Mouse (Mus musculus): ENCODE data around the gene Sgcb.
"Not testable (repeated sequence)": the region's sequence is repeated elsewhere in the genome, so short reads cannot be mapped to it uniquely, and the experiment has no call there.

The Sgcb gene

DNA sequence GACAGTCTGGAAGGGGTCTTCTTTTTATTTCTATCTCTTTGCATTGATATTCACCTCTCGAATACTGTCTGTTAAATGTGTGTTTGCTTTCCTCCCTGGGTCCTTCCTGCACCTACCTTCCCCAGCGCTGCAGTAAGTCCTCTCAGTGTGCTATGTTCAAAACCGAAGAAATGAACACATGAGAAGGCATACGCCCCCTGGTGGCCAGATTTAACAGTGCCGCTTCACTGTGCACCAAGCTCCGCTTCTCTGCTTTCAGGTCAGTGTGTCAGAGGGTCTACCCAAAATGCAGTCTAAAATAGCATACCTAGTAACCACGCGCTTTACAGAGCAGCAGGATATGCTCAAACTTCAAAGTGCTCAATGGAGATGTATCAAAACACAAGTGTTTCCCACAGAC lies 14.4 kb downstream of the Sgcb start:
- peak in 1 of 2 experiments; percentile 85 for DNase-seq (ENCODE audit: low spot score in 2 of 2)

DNA sequence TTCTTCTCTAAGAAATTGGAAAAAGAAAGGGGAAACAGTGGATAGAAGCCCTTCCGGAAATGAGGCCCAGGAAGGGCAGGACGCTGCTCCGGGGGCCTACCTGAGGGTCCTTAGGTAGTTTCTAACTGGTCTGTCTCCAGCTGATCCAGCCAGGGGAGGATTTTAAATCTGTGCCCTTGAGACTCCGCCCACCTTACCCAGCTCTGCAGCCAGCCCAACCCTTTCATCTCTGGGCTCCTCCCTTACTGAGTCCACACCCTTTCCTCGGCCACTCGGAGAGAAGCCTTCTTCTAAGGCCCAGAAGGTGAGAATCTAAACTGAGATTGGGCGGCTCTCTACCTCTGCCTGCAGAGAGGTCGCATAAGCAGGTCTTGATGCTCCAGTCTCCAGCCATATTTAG lies 15.3 kb downstream of the Sgcb start, which contains the start of gene Lrrc66:
Gene Lrrc66 (minus strand): TSS at position 236 of the 400 bp plus-strand sequence.
- no peak for DNase-seq (ENCODE audit: low spot score in 2 of 2)

DNA sequence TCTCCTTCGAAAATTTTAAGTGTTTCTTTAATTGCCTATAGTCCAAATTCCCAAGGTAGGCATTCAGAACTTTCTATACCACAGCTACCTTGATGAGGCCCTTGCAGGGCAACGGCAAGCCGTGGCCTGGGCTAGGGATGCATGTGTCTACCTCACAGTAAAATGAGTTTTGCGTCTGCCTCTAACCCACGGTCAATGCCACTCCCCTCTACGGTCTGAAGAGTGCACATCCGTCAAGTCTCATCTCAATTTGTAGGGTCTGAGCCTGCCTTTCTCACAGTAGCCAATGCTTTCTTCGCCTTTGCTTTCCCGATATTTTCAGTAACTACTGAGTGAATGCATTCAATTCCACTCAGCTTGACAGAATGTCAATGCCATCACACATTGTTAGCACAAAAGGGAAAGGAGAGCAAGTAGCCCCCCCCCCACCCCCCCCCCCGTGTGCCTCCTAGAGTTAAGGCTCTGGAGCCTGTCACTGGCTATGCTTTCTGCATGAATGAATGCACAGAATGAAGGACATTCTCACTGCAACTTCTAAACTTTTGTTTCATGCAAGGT lies 16.5 kb downstream of the Sgcb start:
- DNase-seq (ENCODE audit: low spot score in 2 of 2), result no peak

DNA sequence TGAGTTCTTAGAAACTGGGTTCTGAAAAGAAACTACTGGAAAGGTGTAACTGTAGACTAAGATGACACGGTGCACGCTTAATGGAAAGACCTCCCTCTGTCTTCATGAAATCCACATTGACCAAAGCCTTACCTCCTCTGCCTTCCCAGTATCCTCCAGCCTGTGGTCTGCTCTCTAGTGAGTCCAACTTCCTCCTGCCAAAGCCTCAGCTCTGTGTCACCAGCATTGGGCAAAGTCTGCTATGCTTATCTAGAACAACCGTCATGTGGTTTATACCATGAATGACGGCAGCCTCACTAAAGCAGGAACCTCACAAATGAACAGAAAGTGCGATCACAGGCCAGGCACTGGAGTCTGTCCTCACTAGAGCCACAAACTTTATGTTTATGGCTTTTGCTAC lies 17.4 kb downstream of the Sgcb start:
- no peak for DNase-seq (ENCODE audit: low spot score in 2 of 2)

DNA sequence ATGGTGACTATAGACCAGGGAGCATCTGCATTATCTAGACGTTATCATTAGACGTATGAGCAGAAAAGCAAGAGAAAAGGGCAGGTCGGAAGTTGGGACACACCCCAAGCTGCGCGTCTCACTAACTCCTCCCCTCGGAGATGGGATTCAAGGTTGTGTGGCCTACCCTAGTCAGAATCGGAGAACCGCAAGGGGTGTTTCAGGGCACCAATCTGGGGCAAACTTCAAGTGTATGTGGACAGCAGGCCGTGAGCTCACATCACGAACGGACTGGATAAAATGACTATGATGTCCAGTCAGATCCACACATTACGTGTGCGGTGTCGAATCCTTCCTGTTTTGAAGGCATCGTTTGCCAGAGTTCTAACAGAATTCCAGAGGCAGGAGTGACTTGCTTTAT lies 19.6 kb downstream of the Sgcb start:
- DNase-seq (ENCODE audit: low spot score in 2 of 2), result no peak

DNA sequence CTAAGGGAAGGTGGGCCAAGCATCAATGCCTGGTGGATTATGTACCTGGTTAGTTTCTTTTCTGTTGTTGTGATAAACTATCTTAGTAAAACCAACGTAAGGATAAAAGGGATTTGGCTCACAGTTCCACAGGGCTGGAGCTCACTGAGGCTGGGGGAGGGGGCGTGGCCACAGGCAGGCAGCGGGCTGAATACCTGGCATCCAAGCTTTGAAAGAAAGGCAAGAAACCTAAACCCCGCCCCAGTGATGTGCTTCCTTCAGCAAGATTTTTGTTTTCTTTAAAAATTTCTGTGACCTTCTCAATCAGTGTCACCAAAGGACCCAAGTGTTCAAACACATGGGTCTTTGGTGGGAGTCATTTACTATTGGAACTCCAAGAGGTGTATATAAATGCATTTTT lies 20.0 kb downstream of the Sgcb start:
- no peak for DNase-seq (ENCODE audit: low spot score in 2 of 2)

DNA sequence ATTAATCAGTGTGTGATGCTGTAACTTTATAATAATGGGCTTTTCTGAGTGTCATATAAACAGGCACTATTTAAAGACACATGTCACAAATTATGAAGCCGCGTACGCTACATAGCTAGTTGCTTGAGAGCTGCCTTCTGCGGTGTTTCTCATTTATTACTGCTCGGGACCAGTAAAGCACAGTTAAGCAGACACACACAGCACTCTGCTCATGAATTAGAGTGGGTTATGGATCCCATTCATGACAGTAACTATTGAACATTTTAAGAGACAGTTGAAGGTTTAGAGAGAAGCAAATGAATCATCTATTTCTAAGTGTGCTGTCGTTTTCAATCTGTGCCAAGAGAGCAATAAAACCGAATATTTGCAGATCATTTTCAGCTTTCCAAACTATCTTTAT lies 20.7 kb downstream of the Sgcb start:
- DNase-seq (ENCODE audit: low spot score in 2 of 2), result no peak

DNA sequence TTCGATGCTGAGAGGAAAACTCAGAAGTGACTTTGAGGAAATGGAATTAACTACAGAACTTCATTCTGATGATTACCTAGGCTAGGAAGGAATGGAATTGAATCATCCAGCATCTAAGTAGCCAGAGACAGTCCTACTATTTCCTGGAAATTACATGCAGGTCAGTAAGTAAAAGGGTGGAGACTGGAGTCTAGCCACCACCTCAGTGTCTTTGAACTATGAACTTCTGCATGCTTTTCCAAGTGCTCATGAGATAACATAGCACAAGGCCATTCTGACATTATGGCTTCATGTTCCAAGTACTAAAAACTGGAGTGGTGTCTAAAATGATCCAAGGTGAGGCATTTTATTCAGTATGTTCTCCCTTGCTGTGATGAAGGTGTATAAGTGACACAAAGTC lies 22.1 kb downstream of the Sgcb start:
- DNase-seq (ENCODE audit: low spot score in 2 of 2), result no peak

DNA sequence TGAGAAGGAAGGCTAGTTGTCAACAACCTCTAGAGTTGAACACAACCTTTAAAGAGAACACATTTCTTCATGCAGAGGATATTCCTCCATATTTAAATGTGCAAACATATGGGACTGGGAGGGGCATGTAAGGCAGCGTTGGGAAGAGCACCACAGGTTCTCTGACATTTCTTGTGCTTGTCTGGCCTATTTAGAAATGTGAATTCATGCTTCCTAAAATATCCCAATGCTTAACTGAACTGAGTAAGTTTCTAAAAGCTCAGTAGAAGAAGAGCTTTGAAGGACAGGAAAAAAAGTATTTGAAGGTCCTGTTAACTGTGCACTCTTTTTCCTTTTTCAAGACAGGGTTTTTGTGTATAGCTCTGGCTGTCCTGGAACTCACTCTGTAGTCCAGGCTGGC lies 28.6 kb downstream of the Sgcb start:
- no peak for DNase-seq (ENCODE audit: low spot score in 2 of 2)

DNA sequence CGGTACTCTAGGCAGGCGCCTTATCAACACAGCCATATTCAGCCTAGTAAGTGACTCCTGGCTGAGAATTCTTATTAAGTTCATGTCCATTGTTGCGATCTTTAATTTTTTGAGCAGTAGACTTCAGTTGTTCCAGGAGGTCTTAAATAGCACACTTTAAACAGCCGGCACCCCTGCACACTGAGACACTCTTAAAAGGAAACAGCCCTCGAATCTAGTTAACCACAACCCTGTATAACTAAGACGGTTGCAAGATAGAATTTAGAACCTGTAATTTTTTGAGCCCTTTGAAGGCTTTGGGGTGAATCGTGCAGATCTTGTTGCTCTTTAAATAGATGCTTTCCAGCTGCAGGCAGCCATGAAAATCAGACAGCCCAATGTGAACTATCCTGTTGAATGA lies 32.4 kb downstream of the Sgcb start:
- DNase-seq (ENCODE audit: low spot score in 2 of 2), result no peak

DNA sequence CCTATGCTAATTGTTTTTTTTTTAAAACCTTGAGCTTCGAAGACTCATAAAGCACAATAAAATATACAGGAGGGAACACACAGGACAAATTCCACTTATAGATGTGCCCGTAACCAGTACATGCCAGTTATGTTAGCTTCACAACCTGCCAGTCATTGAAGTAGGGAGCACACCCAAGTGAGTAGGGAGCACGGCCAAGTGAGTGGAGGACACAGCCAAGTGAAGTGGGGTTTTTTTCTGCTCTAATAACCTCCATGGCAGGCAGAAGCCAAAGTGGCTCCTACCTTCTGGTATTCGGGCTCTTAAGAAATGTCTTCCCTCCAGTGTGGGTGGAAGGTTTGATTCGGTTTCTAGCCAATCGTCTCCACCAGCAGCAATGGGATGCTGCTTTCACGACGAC lies 34.3 kb downstream of the Sgcb start:
- no peak for DNase-seq (ENCODE audit: low spot score in 2 of 2)

DNA sequence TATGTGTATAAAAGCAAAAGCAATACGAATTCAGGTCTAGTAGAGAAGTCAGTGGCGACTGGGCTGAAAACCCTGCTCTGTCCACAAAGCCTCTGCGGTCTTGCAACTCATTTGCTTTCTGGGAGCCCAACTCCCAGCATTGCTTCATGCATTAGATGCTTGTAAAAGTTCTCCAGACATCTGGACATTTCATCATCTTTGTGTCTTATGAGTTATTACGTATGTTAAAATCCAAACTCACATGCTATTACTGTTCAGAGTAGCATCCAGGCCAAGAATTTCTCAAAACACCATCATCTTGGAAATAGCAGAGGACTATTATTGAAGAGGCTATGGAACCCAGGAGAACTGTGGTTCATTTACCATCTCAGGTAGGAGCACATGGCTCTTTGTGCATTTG lies 36.5 kb downstream of the Sgcb start:
- no peak for DNase-seq (ENCODE audit: low spot score in 2 of 2)

DNA sequence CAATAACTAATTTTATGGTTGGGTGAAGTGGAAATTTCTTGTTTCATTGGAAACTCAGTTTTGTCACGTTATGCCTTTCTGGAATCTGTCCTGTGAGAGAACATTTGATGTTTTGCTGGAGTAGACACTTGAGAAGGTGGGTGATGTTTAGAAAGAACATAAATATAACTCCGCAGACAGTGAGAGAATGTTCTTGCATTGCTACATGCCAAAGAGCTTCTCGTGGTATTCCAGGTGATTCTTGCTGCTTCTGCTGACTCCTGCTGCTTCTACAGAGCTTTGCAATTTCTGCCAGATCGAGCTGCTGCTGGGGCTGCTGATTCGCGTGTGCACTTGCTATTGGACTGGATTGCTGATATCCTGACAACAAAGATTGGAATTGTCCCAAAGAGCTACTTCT lies 42.6 kb downstream of the Sgcb start:
- DNase-seq (ENCODE audit: low spot score in 2 of 2), result peak in 1 of 2 experiments; percentile 28

DNA sequence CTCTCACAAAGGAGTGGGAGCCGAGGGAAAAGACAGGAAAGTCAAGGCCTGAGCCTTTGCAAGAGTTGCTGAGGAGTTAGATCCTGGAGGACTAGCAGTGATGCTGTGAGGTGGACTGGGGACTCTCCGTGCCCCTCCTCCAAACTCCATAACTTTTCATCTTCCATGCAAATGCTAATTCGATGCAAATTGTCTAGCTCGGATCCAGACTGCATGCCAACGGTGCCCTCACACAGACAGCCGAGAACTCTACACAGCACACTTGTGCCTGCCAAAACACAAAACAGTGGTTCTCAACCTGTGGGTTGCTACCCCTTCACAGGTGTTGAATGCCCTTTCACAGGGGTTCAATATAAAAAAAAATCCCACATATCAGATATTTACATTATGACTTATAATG lies 43.0 kb downstream of the Sgcb start:
- no peak for DNase-seq (ENCODE audit: low spot score in 2 of 2)

DNA sequence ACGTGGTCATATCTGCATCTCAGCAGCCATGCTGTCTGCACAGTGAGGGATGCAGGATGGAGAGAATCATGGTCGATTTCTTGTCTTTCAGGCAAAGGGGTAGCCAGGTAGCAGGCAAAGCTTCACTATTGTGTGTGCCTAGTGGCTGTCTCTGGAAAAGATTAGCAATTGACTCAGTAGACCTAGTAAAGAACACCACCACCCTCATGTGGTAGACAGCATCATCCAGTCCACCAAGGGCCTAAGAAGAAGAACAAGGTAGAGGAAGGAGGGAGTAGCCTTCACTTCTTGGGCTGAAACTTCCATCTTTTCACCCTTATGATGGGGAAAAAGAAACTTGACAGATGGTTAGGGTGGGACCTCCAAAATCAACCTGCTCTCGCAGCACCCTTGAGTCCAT lies 44.7 kb downstream of the Sgcb start:
- no peak for DNase-seq (ENCODE audit: low spot score in 2 of 2)

DNA sequence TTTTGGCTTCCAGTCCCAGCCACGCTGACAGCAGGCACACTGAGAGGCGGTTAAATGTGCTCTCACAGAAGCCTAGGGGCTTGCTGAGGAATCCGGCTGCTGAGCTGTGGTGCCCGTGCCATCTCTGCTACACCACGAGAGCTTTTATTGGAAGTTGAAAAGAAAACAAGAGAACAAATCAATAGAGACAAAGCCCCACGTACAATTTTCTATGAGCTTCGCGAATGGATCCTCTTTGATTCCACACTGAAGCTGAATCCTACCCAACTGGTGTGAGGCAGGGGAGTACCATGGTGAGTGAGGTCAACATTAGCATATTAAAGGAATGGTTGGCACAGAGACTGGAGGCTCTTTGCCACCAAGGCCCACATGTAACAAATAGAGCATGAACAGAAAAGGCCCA lies 46.2 kb downstream of the Sgcb start:
- no peak for DNase-seq (ENCODE audit: low spot score in 2 of 2)

DNA sequence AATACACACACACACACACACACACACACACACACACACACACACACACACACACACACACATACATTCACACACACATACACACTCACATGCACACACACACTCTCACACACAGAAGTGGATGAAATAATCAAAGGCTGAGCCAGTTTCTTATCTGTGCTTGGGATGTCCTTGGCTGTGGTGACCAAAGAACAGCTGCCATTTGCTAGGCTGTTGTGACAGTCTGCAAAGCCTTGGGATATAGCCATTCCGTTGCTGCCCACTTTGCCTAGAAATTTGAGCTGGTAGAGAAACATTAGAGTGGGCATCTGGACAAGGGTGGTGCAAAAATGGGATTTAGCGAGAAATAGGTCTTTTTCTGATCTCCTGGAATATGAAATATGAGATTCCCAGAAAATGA lies 47.6 kb downstream of the Sgcb start:
- no peak for DNase-seq (ENCODE audit: low spot score in 2 of 2)

DNA sequence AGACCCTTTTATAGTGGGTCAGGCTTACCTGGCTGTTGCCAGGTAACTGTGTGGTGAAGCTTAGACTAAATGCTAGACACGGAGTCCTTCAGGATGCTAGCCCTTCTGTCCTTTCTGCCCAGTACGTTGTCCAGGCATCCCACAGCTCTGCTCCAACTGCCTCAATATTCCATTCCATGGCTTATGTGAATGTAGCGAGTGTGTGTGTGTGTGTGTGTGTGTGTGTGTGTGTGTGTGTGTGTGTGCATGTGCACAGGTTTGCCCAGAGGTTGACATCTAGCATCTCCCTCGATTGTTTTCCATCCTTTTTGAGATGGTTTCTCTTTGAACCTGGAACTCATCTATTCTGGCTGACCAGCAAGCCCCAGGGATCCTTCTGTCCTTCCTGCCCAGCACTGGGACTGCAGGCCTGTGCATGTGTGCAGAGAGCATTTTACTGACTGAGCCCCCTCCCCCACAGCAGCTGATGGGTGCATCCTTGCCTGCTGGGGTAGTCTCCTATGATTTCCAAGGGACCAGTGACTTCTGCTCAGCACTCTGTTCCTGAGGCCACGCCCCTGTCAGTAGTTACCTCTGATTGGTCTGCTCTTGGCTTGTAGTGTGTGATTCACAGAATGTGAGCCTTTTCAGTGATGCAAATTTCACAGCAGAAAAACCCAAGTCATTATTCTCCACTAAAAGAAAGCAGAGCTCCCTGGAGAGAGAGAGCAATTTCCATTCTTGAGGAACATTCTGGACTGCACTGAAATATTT lies 48.5 kb downstream of the Sgcb start:
- DNase-seq (ENCODE audit: low spot score in 2 of 2), result no peak

DNA sequence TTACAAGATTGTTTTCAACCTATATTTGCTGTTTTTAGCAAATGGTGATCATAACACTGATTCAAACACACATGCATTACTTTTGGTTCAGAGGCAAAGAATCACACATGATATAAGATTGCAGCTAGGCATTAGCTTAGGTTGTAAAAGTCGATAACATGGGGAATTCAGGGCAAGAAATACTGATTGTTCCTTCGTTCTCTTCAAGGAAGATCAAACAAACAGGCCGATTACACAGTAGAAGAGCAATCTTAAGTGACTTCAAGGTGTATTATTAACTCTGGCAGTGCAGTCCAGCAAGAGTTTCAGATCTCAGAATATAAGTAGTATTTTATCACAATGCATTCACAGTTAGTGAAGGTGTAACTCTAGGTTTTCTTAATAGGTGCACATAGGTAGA lies 60.5 kb downstream of the Sgcb start:
- DNase-seq (ENCODE audit: low spot score in 2 of 2), result no peak

DNA sequence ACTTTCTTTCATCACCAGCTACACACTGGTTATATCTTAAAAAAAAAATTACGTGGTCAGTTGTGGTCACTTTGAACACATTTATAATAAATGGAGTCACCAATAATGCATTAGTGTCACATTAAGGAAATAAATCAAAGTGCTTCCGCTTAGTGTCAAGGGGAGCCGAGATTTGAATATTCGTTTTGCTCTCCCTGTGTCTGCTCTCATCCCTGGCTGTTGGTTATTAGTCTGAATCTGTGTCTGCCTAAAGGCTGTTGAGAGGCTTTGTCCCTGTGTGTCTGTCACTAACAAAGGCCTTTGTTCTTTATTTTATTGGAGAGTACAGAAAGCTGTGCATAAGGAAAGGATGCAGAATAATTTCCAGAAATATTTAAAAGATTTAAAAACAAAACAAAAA lies 61.0 kb downstream of the Sgcb start:
- no peak for DNase-seq (ENCODE audit: low spot score in 2 of 2)

DNA sequence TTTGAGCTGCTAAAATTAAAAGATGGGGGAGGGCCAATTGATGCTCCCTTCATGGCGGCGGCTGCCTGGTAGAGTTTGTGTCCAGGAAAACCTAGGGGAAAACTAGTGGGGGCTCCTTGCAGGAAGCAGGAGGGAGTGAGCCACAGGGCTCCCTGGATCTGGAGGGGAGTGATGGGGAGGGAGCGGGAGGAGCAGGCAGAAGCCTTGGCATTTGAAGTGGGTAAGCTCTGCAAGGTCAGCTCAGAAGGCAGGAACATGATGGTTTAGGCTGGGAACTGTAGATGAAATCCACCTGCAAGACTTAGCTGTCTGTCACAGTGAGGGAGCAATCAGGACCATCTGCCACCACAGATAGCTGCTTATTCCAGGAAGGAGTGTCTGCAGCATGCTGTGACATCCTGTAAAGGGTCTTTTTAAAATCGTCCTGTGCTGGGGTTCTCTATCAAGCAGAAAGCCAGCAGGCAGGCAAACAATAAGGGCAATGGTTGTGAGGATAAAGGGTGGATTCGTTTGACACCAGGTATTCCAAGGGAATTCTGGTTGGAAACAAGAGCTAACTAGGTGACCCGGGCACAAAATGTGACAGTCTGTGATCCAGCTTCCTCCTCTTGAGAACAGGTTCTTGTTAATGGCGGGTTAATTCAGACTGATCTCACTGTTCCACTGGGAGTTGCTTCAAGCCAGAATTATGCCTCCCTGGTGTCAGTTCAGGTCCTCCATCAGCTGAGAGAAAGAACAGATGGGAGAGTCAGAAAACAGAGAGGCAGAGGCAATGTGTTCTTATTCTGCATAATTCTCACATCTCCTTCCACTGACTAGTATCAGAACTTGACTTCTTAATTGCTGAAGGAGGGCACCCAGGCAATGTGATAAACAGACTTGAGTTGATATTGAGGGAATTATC lies 62.1 kb downstream of the Sgcb start:
- no peak for DNase-seq (ENCODE audit: low spot score in 2 of 2)

DNA sequence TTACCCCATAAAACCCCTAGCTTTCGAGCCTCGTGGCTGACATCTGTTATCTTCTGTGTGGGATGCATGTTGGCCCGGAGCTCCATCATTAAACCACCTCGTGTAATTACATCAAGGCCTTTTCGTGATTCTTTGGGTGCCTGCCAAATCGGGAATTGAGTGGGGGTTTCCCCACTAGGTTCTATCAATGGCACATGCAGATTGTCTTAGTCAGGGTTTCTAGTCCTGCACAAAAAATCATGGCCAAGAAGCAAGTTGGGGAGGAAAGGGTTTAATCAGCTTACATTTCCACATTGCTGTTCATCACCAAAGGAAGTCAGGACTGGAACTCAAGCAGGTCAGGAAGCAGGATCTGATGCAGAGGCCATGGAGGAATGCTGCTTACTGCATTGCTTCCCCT lies 63.6 kb downstream of the Sgcb start:
- DNase-seq (ENCODE audit: low spot score in 2 of 2), result not testable (repeated sequence)
